Mouse (Mus musculus) urinary bladder, postnatal 14 days (tissue): ENCODE measurements around the gene Spop.
"Not testable (repeated sequence)": the region's sequence is repeated elsewhere in the genome, so short reads cannot be mapped to it uniquely, and the experiment has no call there.

Experiments
- DNase-seq: peaks from one replicate; pipeline ENCODE4 v3.0.0; 2021; ENCODE audit warnings: low spot score

Gene Spop

DNA sequence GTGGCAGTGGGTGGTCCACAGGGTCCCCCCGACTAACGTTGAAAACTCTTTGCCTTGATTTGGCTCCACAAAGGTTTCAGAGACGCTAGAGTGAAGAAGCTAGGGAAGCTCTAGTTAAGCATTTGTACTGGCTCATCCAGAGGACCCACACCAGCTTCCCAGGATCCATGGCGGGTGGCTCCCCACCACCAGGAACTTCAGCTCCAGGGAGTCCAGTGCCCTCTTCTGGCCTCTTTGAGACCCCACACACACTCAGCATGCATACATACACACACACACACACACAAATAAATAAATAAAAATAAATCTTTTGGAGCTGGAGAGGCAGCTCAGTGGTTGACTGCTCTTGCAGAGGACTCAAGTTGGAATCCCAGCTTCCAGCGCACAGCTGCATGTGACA is 84.0 kb downstream of the Spop start:
- no peak for DNase-seq

GRCm38 (mm10) chr11:95500412-95500811 is 86.5 kb downstream of the Spop start:
- no peak for DNase-seq

- DNase-seq = no peak
Measured at GRCm38 (mm10) chr11:95500836-95501235, 87.0 kb downstream of the Spop start.

DNA sequence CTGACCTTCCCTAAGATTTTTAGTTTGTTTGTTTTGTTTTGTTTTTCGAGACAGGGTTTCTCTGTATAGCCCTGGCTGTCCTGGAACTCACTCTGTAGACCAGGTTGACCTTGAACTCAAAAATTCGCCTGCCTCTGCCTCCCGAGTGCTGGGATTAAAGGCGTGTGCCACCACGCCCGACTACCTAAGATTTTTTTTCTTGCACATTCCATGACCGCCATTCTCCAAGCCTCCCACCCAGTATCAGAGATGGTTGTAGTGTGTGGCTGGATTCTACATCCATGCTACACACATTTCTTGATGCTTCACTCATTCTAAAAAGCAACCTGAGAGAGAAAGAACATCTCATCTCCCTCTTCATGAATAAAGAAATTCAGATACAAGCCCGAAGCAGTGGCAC is 87.9 kb downstream of the Spop start:
- DNase-seq = not testable (repeated sequence)

DNA sequence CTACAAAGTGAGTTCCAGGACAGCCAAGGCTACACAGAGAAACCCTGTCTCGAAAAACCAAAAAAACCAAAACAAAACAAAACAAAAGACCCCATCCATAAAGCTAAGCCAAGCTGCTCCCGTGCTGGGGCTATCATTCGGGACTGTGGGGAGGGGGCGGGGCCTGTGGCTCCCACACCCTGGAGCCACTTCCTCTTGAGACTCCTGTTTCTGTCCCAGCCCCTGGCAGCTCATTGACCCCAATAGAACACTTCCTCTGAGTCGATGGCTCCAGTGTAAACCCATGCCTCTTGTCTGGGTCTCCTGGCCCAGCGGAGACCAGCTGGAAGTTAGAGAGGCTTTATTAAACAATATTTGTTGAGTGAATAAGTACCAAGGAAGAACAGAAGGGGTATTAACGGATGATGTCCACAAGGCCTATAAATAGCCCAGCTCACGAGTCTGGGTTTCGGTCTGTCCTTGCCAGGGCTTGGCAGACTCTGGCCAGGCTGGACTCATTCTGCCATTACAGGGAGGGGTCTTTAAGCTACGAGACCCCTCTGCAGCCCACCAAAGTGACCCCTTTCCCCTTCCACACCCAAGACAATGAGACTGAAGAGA is 89.8 kb downstream of the Spop start:
- DNase-seq = no peak

- peak; percentile 28 for DNase-seq
Measured at GRCm38 (mm10) chr11:95504271-95504731, 90.4 kb downstream of the Spop start.

DNA sequence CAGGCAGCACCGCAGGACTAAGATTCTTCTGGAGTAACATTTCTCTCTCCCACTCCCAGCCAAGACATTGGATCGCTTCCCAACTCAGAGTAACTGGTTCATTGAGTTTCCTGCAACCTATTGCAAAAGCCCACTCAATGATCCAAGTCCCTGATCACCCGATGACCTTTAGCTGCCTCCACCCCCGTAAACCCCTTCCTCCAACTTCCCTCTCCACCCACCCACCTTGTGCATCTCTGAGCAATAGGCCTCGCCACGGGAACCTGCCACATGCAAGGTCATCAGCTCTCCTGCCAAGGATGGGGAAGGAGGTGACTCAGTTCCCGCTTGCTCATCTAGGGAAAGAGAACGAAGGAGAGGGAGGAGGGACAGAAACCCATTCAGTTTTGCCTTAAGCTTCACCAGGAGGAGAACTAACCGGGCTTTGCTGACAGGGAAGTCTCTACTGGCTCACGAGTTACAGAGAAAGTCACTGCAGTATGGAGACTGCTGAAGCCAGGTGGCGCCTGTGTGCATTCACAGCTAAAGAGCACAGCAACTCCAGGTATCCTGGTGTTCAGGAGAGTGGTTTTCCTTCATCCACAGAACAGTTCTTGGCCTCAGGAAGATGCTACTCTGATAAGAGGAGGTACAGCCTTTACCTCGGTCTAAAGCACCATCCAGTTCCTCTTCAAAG is 93.3 kb downstream of the Spop start:
- peak; percentile 19 for DNase-seq

GRCm38 (mm10) chr11:95507785-95508184 is 93.9 kb downstream of the Spop start:
- DNase-seq = no peak

DNA sequence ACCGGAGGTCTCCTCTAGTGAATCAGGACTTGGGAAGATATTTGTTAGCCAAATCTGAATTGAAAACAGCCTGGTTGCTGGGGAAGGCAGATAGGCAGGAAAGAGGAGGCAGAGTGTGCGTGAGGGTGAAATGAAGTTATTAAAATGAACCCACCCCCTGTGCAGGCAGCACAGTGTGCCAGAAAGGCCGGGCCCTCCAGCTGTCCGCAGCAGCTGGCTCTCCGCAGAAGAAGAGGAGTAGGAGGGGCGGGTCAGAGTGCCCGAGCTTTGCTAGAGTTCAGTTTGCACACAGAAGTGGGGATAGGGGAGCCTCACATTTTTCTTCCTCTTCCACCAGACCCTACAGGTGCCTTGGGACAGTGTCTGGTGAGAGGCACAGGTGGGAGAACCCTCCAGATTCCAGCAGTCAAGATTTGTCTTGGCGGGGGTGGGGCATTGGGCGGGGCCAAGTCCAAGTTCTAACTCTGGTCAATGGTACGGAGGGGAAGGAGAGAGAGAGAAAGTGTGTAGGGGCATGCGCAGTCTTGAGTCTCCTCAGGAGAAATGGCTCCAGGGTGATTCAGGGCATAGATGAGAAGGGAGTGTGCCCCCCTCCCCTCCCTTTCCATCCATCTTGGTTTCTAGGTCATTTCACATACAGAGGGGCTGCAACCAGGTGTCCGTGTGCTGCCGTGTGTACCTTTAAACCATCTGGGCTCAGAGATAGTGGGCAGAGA is 94.5 kb downstream of the Spop start:
- DNase-seq = peak; percentile 14

- DNase-seq = no peak
Measured at GRCm38 (mm10) chr11:95509126-95509717, 95.3 kb downstream of the Spop start.

- DNase-seq = no peak
Measured at GRCm38 (mm10) chr11:95510631-95511030, 96.8 kb downstream of the Spop start.

DNA sequence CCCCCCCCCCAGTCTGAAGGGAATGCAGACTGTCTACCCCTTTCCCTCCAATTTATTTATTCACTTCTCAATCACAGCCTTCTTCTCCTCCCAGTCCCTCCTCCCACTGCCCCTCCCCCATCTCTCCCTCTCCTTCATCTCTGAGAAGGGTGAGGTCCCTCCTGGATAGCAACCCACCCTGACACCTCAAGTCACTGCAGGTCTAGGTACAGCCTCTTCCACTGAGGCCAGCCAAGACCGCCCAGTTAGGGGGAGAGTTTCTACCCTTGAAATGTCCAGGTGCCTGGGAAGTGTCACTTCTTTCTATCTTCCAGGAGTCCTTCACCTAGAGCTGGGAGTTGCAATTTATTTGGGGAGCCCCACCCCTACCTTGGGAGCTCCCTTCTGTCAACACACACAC is 98.0 kb downstream of the Spop start:
- no peak for DNase-seq

GRCm38 (mm10) chr11:95512383-95512782 is 98.5 kb downstream of the Spop start:
- DNase-seq = no peak

DNA sequence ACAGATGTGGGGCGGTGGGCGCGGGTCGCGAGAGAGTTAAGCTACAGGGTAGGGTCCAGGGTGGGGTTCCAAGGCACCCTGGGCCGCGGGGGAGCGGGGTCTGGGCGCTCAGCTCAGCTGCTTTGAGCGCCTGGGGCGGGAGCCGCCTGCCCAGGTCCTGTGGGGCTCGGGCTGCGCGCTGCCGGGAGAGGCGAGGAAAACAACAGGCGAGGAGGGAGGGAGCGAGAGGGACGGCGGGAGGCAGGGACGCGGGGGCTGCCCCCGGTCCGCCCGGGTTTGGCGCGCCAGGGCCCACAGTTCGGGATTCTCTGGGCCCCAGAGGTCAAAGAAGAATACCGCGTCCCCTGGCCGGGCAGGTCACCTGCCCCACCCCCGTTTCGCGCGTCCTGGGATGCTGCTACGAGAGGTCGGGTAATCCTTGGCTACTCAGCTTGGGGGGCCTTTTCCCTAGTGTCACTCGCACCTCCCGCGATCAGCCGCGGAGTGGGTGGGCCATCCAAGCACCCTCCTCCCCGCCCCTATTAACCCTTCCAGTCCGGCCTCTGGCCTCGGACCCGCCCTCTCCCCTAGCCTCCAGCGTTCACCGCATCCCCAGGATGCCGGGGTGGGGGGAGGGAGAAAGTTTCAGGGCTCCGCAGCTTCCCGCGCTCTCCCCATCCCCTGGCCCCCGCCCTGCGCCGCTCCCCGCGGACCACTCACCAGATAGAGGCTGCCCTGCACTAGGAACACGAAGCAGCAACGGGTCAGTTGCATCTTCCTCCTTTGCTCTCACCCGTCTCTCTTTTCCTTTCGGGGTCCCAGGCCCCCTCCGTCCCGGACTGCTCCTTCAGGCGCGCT is 99.8 kb downstream of the Spop start:
- no peak for DNase-seq

DNA sequence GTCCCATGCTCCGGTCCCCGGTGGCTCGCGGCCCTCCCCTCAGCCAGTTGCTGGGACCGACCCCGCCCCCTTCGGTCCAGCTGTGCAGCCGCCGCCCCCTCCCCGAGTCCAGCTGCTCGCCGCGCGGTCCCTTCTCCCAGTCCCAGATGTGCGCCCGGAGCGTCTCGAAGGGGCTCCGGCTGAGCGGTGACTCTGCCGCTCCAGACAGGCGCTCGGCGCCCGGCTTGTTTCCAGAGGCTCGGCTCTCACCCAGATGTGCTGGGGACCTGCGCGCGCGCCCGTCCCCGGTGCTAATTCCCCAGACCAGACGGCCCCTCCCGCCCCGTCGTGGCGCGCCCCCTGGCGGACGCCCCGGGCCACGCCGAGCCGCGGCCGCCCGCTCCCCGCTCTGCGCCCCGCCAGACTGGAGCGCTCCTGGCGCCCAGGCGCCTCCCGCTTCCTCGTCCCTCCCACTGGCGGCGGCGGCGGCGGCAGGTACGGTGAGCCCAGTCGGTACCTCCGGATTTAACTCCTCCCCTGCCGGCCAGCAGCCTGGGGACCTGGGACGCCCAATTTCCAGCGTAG is 100.5 kb downstream of the Spop start, which contains the start of gene Nxph3:
TSS of gene Nxph3 (minus strand) at position 273 of the 564 bp plus-strand sequence.
- DNase-seq = peak; percentile 75

GRCm38 (mm10) chr11:95515376-95516323 is 101.8 kb downstream of the Spop start:
- no peak for DNase-seq

DNA sequence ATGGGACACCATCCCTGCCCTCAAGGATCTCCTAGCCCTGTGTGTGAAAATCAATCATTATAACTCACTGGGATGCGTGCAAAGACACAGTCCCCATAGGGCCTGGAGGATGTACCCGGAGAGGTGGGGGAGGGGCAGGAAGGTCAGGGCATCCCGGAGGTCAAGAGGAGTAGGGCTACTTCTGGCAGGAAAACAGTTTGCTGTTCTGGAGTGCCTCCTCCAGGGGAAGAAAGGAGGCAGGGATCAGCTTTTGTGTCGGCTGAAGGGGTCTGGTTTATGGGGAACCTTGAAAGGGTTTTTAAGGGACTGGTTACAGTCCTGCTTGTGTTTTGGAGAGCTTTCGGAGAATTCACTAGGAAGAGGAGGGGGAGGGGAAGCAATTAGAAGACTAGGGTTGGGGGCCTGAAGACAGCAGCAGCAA is 102.6 kb downstream of the Spop start:
- no peak for DNase-seq

DNA sequence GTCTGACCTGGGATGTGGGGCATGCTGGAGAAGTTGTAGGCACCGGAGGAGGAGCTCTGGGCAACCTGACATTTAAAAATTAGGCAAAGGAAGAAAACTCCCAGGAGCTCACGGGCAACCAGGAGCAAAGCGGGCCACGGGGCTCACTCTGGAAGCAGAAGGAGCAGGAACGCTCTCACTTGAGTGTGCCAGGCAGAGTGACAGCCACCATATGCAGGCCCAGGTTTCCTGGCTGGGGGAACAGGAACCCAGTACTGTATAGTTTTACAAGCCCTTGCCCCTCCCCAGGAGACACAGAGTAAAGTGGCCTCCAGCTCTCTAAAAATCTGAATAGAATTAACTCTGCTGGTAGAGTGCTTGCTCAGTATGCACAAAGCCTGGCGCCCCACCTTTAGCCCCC is 103.3 kb downstream of the Spop start:
- DNase-seq = no peak

DNA sequence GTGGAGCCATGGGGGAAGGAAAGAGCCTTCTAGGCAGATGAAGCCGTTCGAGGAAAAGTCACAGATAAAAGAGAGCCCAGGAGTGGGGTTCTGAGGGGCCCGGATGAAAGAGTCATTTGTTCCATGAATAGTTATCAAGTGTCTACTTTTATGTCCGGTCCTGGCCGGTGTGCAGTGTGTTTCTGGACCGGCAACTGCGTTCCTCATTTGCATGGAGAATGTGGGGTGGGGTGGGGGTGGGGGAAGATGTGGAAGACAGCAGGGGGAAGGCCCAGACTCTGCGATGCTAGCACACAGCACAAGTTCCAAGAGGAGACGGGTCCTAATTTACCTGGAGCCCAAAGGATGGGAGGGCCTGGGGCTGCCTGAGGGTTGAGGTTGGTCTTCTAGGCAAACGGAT is 105.4 kb downstream of the Spop start:
- DNase-seq = no peak

DNA sequence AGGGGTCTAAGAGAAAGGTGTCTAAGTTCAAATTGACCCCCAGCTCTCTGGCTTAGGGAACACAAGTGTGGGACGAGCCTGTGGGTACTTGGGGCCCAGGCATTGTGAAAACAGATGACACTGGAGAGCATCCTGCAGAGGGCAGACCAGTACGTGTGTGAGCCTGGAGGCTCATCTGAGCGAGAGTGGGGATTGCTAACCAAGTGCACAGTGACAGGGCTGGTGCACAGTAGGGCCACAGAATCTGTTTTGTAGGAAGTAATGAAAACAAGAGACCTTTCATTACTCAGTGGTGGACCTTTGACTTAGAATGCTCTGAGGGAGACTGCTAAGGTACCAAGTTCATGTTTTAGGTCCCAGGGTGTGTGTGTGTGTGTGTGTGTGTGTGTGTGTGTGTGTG is 106.1 kb downstream of the Spop start:
- no peak for DNase-seq
